Mouse (Mus musculus) heart, embryonic 10.5 days (tissue): ENCODE measurements at regions not wholly inside any gene's neighbourhood (a gene's known extent, or its start where the extent isn't known, plus 50 kb on each side); places are given as distances from the start of the nearest gene placed in this dataset.
"Not testable (repeated sequence)": the region's sequence is repeated elsewhere in the genome, so short reads cannot be mapped to it uniquely, and the experiment has no call there.

Experiments
- DNase-seq: peaks from one replicate; pipeline ENCODE4 v3.0.0-alpha.2; 2017; ENCODE audit warnings: low spot score
- H3K27ac ChIP-seq: fragments of 300-500 bp; sonication (generic); 2 replicates; pipeline ENCODE4 v1.5.1; 2016; ENCODE audit warnings: mild to moderate bottlenecking
- H3K27me3 ChIP-seq: fragments of 300-500 bp; sonication (generic); 2 replicates; pipeline ENCODE4 v1.6.1; 2016; ENCODE audit warnings: mild to moderate bottlenecking; ENCODE audit not compliant: poor library complexity, insufficient read depth, severe bottlenecking
- H3K36me3 ChIP-seq: fragments of 300-500 bp; sonication (generic); 2 replicates; pipeline ENCODE4 v1.6.1; 2016; ENCODE audit warnings: mild to moderate bottlenecking, moderate library complexity
- H3K4me1 ChIP-seq: fragments of 300-500 bp; sonication (generic); 2 replicates; pipeline ENCODE4 v1.6.1; 2016; ENCODE audit warnings: mild to moderate bottlenecking
- H3K4me3 ChIP-seq: fragments of 300-500 bp; sonication (generic); 2 replicates; pipeline ENCODE4 v1.5.1; 2016; ENCODE audit warnings: mild to moderate bottlenecking, moderate library complexity
- H3K9me3 ChIP-seq: fragments of 300-500 bp; sonication (generic); 2 replicates; pipeline ENCODE4 v1.6.1; 2016; ENCODE audit warnings: mild to moderate bottlenecking, moderate library complexity
- WGBS: fragments of 180-500 bp; shearing (Covaris S2); methylation state at CpG from one replicate; pipeline ENCODE4 v1.1.7; 2016; 5-methylcytosine and 5-hydroxymethylcytosine counted together

DNA sequence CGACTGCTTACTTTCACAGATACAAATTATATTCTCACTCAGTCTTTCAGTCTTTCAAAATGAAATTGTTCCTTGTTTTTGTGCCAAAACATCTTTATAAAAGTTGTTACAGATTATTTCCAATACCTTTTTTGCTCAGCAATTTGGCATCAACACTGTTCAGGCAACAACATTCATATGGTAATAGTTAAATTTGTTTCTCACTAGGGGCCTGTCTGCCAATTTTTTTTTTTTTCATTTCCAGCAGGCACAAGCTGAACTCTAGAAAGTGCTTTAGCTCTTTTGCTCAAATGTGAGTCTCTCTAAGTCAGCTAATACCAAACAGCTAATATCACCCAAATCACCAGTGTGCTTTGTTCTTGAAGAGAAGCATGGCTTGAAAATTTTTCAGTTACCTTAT, 199.4 kb downstream of the Antxr2 start:
- DNase-seq, result no peak
- H3K4me1 ChIP-seq, result no peaks in the 10 kb centered on the region
- H3K36me3 ChIP-seq, result no peaks in the 10 kb centered on the region
- H3K27ac ChIP-seq, result no peak overlapping the region
- no peaks in the 10 kb centered on the region for H3K27me3 ChIP-seq
- 94% methylated on average over 1 of the region's 1 CpGs for WGBS
- no peaks in the 10 kb centered on the region for H3K9me3 ChIP-seq
- H3K4me3 ChIP-seq, result no peak overlapping the region

DNA sequence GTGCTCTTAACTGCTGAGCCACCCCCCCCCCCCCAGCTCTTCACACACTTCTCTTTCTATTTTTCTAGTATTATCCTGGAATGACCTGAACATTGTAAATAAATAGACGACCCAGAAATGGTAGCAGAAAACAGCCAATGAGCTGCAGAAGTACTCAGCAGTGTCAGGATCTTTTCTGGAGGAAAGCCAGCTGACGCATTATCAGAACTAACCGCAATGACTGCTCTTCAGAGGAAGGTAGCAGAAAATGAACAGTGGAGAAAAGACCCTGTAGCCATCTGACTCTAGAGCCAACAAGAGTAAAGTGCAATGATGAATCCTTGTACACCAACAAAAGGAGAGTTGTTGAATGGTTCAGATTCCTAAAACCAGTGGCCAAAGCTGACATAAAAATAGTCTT, 213.4 kb downstream of the Antxr2 start:
- DNase-seq, result no peak
- H3K4me1 ChIP-seq, result no peaks in the 10 kb centered on the region
- H3K9me3 ChIP-seq, result no peaks in the 10 kb centered on the region
- H3K27me3 ChIP-seq, result no peaks in the 10 kb centered on the region
- H3K4me3 ChIP-seq, result no peak overlapping the region
- no peak overlapping the region for H3K27ac ChIP-seq
- H3K36me3 ChIP-seq, result no peaks in the 10 kb centered on the region
- WGBS, result 65% methylated on average over 3 of the region's 3 CpGs

DNA sequence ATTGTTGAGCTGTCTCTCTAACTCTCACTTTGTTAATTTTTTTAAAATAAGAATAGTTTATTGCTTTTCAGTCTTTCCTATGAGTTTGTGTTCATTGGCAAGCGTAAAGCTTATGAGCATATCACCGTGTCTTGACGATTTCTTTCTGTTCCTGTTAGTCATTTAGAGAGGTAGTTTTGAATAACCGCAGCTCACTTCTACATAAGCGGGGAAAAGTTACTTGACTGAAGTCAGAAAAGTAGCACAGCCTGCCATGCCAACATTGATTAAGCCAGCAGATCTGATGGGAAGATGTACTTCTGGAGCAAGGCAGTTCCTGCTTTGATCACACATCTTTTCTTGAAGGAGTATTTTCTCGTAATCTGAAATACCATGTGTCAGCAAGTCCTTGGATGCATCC, 215.5 kb downstream of the Antxr2 start:
- Histone ChIP-seq H3K4me1 (no peaks in the 10 kb centered on the region), H3K27ac (no peak overlapping the region), H3K36me3 (no peaks in the 10 kb centered on the region), H3K4me3 (no peak overlapping the region), H3K9me3 (no peaks in the 10 kb centered on the region), H3K27me3 (no peaks in the 10 kb centered on the region)
- no peak for DNase-seq
- WGBS, result 91% methylated on average over 6 of the region's 6 CpGs

DNA sequence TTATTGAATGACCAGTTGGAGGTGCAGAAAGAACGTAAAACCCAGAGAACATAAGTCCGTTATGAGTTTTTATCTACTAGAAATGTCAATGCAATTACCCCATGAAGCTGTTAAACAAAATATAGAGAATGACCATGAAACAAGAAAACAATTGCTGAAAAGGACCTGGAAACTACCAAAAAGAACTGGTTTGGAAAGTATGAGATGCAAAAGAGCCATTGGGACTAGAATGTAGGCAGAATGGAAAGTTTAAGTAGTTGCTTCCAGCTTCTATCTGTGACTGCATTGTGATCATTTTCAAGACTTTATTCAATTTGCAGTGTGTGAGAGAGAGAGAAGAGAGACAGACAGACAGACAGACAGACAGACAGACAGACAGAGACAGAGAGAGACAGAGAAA, 216.1 kb downstream of the Antxr2 start:
- Histone ChIP-seq H3K4me3 (no peak overlapping the region), H3K27me3 (no peaks in the 10 kb centered on the region), H3K4me1 (no peaks in the 10 kb centered on the region), H3K9me3 (no peaks in the 10 kb centered on the region), H3K36me3 (no peaks in the 10 kb centered on the region), H3K27ac (no peak overlapping the region)
- 97% methylated on average over 2 of the region's 2 CpGs for WGBS
- no peak for DNase-seq

DNA sequence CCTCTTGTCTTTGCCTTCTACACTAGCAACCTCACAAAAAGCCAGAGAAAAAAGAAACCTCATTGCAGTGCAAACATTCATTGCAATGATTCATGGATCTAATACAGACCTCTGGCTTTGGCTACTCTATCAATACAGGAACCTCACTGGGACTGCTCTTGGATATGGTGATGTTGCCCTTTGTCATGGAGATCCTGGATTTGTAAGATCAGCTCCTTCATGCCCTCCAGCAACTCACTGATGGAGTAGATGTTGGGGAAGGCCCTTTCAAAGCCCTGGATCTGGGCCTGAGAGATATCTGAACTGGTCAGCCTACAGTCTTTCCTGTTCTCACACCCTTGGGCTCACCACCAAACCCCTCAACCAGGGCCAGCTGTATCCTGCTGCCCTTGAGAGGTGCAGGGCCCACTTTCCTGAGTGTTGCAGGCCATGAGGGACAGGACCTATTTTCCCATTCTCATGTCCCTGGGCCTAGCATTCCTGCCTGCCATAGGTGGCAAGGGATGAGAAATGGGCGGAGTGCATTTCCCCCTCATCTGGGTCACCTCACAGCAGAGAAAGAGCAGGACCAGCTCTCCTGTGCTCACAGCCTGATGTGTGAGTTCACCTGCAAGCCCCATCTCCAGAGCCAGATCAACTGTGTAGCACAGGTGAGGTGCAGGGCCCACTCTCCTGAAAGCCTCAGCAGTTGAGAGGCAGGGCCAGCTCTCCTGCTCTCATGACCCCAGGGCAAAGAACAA, 218.1 kb downstream of the Antxr2 start:
- Histone ChIP-seq H3K9me3 (no peaks in the 10 kb centered on the region), H3K27me3 (no peaks in the 10 kb centered on the region)

DNA sequence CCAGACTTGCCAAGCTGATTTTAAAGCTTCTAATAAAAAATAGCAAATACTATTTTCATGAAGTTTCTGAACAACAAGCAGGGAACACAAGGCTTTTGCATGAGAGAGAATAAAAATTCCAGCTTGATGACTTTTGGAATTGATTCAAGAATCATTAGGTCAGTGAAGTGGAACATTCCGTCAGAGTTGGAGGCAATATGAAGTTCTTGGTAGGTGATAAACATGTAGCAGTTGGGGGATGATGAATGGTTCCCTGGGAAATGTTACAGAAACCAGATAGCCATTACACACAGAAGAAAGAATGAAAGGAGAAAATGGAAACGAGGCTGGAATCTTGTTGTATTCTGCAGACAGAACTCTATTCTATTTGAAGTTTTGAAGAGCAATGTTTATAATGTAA, 221.8 kb downstream of the Antxr2 start:
- Histone ChIP-seq H3K4me1 (no peaks in the 10 kb centered on the region), H3K36me3 (no peaks in the 10 kb centered on the region), H3K4me3 (no peak overlapping the region), H3K27me3 (no peaks in the 10 kb centered on the region), H3K9me3 (no peaks in the 10 kb centered on the region), H3K27ac (no peak overlapping the region)
- no peak for DNase-seq
- WGBS, result 52% methylated on average over 2 of the region's 2 CpGs

More for the DNA sequence above, 218.1 kb downstream of the Antxr2 start:
- H3K4me1 ChIP-seq, result no peaks in the 10 kb centered on the region
- no peak for DNase-seq
- no peaks in the 10 kb centered on the region for H3K36me3 ChIP-seq
- no peak overlapping the region for H3K4me3 ChIP-seq
- WGBS, result 96% methylated on average over 1 of the region's 1 CpGs
- no peak overlapping the region for H3K27ac ChIP-seq

DNA sequence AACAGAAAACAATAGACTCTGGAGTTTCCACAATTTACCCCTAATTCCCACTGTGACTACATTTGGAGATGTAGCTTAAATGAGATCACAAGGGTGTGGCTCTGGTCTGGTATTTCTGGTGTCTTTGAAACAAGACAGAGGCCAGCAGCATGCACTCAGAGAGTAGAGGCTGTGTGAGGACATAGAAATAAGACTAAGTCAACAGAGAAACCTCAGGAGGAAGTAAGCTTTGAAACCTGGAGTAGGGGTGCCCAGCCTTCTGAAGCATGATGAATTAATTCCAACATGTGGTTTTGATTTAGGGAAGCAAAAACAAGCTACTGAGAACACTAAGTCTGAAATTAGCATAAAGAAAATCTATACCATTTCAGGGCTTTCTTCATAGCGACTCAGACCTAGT, 223.7 kb downstream of the Antxr2 start:
- DNase-seq, result no peak
- H3K9me3 ChIP-seq, result no peaks in the 10 kb centered on the region
- no peaks in the 10 kb centered on the region for H3K4me1 ChIP-seq
- no peaks in the 10 kb centered on the region for H3K27me3 ChIP-seq
- no peak overlapping the region for H3K4me3 ChIP-seq
- no peak overlapping the region for H3K27ac ChIP-seq
- H3K36me3 ChIP-seq, result no peaks in the 10 kb centered on the region
- WGBS, result 70% methylated on average over 1 of the region's 1 CpGs

DNA sequence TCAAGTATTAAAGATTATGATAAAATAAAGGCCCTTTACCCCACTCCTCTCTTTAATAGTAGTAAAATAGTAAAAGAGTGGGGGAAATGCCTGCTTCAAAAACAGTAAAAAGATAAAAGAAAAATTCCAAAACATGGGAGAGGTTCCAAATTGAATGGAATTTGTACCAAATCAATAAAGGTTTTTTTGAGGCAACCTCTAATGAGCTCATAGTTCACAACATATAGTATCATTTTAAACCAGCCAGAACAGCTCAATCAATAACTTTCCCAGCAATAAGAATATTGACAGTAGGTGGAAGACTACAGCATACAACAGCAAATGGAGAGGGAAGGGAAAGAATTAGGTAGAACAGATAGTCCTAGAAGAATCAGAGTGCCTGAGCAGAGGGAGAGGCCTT, 224.1 kb downstream of the Antxr2 start:
- Histone ChIP-seq H3K36me3 (no peaks in the 10 kb centered on the region), H3K27me3 (no peaks in the 10 kb centered on the region), H3K4me1 (no peaks in the 10 kb centered on the region), H3K27ac (no peak overlapping the region), H3K9me3 (no peaks in the 10 kb centered on the region), H3K4me3 (no peak overlapping the region)
- DNase-seq, result no peak

DNA sequence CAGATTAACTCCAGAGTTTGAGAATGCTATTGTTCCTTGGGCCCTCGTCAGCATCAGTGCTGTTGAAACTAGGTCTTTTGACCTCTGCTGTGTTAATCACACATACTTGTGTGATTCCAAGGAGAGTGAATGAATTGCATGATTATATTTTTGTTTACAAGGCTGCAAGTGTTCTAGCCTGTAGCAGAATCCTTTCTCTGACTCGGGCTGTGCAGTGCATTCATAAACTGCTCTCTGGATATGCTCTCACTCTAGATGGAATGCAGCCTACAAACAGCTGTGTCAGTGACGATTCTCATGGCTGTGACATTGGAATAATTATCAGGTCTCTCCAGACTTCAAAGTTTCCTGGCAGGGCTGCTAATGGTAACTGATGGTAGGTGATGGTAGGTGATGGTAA, 230.8 kb downstream of the Antxr2 start:
- Histone ChIP-seq H3K27me3 (no peaks in the 10 kb centered on the region), H3K27ac (no peak overlapping the region), H3K9me3 (no peaks in the 10 kb centered on the region), H3K4me1 (no peaks in the 10 kb centered on the region), H3K36me3 (no peaks in the 10 kb centered on the region), H3K4me3 (no peak overlapping the region)
- no peak for DNase-seq
- 38% methylated on average over 3 of the region's 3 CpGs for WGBS

DNA sequence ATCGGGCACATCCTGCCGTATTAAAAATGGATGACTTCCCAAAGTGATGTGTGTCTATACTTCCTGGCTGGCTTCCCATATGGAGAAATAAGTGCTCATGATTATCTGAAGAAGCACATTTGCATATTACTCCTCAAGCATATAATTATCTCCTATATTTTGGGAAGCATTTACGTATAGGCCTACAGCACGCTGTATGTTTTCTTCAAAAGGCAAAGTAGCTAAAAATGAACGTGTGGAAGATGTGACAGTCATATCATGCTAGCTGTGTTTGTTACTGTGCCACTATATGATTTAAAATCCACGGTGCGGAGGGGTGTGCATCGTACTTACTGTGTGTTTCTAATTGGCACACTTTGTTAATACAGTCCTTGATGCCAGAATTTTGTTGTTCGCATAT, 242.7 kb downstream of the Antxr2 start:
- no peaks in the 10 kb centered on the region for H3K9me3 ChIP-seq
- DNase-seq, result no peak
- no peak overlapping the region for H3K27ac ChIP-seq
- H3K36me3 ChIP-seq, result no peaks in the 10 kb centered on the region
- no peaks in the 10 kb centered on the region for H3K27me3 ChIP-seq
- no peaks in the 10 kb centered on the region for H3K4me1 ChIP-seq
- H3K4me3 ChIP-seq, result no peak overlapping the region
- 86% methylated on average over 9 of the region's 9 CpGs for WGBS

DNA sequence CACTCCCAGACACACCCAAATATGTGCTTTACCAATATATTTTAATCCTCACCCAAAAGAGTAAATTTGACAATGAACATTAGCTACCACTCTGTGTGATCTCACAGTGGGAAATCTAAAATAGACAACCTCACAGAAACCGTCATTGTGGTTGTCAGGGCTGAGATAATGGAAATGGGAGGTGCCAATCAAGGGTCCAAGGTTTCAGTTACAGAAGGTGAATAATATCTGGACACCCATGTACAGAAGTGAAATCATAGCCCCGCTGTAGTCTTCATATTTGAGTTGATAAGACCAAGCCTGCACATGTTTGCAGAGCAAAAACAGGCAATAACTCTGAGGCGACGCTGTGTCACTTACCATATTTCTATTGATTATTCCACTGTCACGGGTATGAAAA, 243.8 kb downstream of the Antxr2 start:
- no peak for DNase-seq
- WGBS, result 77% methylated on average over 5 of the region's 5 CpGs
- no peaks in the 10 kb centered on the region for H3K4me1 ChIP-seq
- no peaks in the 10 kb centered on the region for H3K9me3 ChIP-seq
- H3K4me3 ChIP-seq, result no peak overlapping the region
- H3K27ac ChIP-seq, result no peak overlapping the region
- H3K36me3 ChIP-seq, result no peaks in the 10 kb centered on the region
- no peaks in the 10 kb centered on the region for H3K27me3 ChIP-seq

DNA sequence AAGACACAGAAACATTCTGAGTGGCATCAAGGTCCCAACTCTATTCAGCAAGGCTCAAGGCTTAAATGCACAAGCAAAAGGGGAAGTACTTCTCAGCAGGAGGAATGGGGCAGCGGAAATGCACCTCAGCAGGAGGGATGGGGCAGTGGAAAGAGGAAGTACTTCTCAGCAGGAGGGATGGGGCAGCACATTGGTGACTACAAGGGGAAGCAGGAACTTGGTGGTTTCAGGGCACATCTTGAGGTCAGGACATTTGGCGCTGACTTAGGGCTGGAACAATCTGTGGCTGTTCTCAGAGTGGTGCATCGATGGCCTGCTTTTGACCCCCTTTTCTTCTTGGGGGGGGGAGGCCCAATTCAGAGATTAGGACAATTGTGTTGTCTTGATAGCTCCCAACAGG, 255.7 kb downstream of the Antxr2 start:
- not testable (repeated sequence) for H3K4me3 ChIP-seq, H3K4me1 ChIP-seq, H3K27ac ChIP-seq, DNase-seq, H3K27me3 ChIP-seq, H3K36me3 ChIP-seq, H3K9me3 ChIP-seq
- WGBS, result 88% methylated on average over 3 of the region's 3 CpGs

DNA sequence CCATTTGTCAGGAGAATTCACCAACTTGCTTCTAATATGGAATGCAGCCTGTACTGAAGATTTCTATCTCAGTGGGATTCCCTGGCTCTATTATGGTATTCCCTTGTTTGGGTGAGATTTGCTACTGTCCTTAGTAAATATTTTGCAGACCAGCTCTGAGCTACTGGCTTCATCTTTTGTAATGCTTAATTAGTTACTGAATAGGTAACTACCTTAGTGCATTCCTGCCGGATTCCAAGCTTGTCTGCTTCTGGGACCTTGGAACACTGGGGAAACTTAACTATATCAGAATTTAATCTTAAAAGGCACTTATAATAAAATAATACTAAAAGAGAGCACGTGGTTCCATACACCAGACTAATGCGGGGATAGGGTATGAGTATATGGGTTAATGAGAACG, 257.4 kb downstream of the Antxr2 start:
- WGBS, result 81% methylated on average over 4 of the region's 4 CpGs
- not testable (repeated sequence) for H3K27me3 ChIP-seq, H3K4me3 ChIP-seq, H3K9me3 ChIP-seq, H3K27ac ChIP-seq, DNase-seq, H3K36me3 ChIP-seq, H3K4me1 ChIP-seq

DNA sequence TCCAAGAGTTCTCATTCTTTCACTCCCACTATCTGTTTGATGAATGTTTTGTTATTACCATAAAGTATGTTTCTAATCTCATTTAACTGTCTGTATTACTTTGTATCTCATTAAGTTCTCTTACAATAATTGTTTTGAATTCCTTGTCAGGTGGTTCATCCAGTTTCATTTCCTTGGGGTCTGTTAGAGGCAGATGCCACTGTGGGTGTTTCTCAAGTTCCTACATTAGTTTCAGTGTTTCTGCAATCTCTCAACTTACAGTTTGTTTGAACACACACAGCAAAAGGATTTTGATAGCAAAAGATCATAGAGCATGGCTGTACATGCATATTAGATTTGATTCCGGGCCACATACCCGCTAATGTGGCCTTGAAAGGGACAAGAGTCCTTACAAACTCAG, 280.5 kb upstream of the Gk2 start:
- WGBS, result 82% methylated on average over 2 of the region's 2 CpGs
- Histone ChIP-seq H3K36me3 (no peaks in the 10 kb centered on the region), H3K4me1 (no peaks in the 10 kb centered on the region), H3K4me3 (no peak overlapping the region), H3K9me3 (no peaks in the 10 kb centered on the region), H3K27me3 (no peaks in the 10 kb centered on the region), H3K27ac (no peak overlapping the region)
- no peak for DNase-seq
